Mouse (Mus musculus) cerebellum, adult 2 months (tissue): ENCODE measurements at regions not wholly inside any gene's neighbourhood (a gene's known extent, or its start where the extent isn't known, plus 50 kb on each side); places are given as distances from the start of the nearest gene placed in this dataset.

Experiments used
- DNase-seq, 2 experiments: peaks; one replicate each; pipeline ENCODE4 v3.0.0; 2021
- H3K27ac ChIP-seq: fragments of 200-500 bp; 2 replicates; pipeline ENCODE4 v1.5.1; 2012; ENCODE audit warnings: low read length, control low read depth, inconsistent platforms; ENCODE audit not compliant: insufficient read depth
- H3K27me3 ChIP-seq: fragments of 200-500 bp; 2 replicates; pipeline ENCODE4 v1.6.1; 2012; ENCODE audit warnings: inconsistent platforms, mild to moderate bottlenecking, low read length, moderate library complexity; ENCODE audit not compliant: control insufficient read depth, insufficient read depth
- H3K4me1 ChIP-seq: fragments of 200-500 bp; 2 replicates; pipeline ENCODE4 v1.6.1; 2011; ENCODE audit warnings: low read length; ENCODE audit not compliant: control insufficient read depth, insufficient read depth
- H3K4me3 ChIP-seq: fragments of 200-500 bp; replicated peaks from 2 replicates; pipeline ENCODE3; 2011; ENCODE audit warnings: mild to moderate bottlenecking, low read depth, low read length, control low read depth; ENCODE audit not compliant: insufficient read depth
- CTCF ChIP-seq: fragments of 200-500 bp; IDR thresholded peaks from 2 replicates; pipeline ENCODE4 v1.5.1; 2011; ENCODE audit warnings: low read depth, mild to moderate bottlenecking, control low read depth, low read length, moderate library complexity, borderline replicate concordance; ENCODE audit not compliant: insufficient read depth
- POLR2A ChIP-seq: fragments of 200-500 bp; IDR thresholded peaks from 2 replicates; pipeline ENCODE4 v1.6.1; 2011; ENCODE audit warnings: low read length, control low read depth, borderline replicate concordance; ENCODE audit not compliant: insufficient read depth
- whole genome bisulfite sequencing: fragments of 180-500 bp; shearing (Covaris S2); methylation state at CpG from one replicate; pipeline ENCODE4 v1.1.7; 2018; 5-methylcytosine and 5-hydroxymethylcytosine counted together

DNA sequence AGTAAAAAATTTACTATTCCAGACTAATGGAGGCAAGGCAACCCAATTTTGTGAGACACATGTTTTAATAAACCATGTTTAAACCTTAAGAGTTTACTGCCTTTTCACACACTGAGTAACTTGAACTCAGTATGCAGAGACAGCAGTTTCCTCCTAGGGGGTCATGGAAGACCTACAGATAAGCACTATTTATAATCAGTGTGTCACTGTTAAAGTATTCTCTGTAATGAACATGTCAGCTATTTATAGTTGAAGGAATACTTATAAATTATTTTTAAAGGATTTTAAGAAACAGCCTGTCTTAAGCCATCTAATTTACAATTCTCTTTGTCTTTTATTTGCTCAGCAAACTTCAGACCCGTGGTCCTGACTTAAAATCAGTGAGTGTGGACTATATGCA is 240.5 kb upstream of the Rnaseh2b start:
- no peaks in the 10 kb centered on the region for H3K4me1 ChIP-seq
- no peak overlapping the region for H3K4me3 ChIP-seq
- 66% methylated on average over 1 of the region's 1 CpGs for WGBS
- no peaks in the 10 kb centered on the region for H3K27me3 ChIP-seq
- no peak for DNase-seq
- H3K27ac ChIP-seq, result no peak overlapping the region
- TF ChIP-seq CTCF, result no peak
- TF ChIP-seq POLR2A, result no peak

GRCm38 (mm10) chr14:62053004-62053403 is 239.4 kb upstream of the Rnaseh2b start:
- no peaks in the 10 kb centered on the region for H3K4me1 ChIP-seq
- no peak overlapping the region for H3K27ac ChIP-seq
- 51% methylated on average over 6 of the region's 6 CpGs for WGBS
- TF ChIP-seq CTCF (no peak), POLR2A (no peak)
- H3K4me3 ChIP-seq, result no peak overlapping the region
- H3K27me3 ChIP-seq, result no peaks in the 10 kb centered on the region
- no peak for DNase-seq

- no peak for DNase-seq
- Histone ChIP-seq H3K27ac (no peak overlapping the region), H3K4me1 (no peaks in the 10 kb centered on the region), H3K27me3 (no peaks in the 10 kb centered on the region), H3K4me3 (no peak overlapping the region)
- no peak for TF ChIP-seq POLR2A
- no peak for TF ChIP-seq CTCF
- WGBS, result 24% methylated on average over 4 of the region's 4 CpGs
Observed at GRCm38 (mm10) chr14:62057096-62057495, 235.3 kb upstream of the Rnaseh2b start.

GRCm38 (mm10) chr14:62058100-62058499 is 234.3 kb upstream of the Rnaseh2b start:
- 59% methylated on average over 1 of the region's 1 CpGs for WGBS
- H3K4me3 ChIP-seq, result no peak overlapping the region

DNA sequence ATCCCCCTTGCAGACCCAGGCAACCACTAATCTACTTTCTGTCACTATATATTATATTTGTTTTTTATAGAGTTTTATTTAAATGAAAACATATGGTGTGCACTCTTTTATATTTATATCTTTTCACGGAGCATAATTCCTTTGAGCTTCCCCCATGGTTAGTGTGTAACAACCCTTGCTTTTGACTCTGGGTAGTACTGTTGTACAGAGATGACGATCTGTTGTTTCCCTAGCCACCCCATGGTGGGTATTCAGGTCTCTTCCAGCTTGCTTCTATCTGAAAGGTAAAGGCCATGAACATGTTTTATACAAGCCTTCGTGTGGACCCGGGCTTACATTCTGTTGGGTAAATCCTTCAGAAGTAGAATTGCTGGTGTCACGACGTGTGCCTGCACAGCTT is 221.2 kb upstream of the Rnaseh2b start:
- WGBS, result 90% methylated on average over 6 of the region's 6 CpGs
- TF ChIP-seq CTCF (no peak), POLR2A (no peak)

More at GRCm38 (mm10) chr14:62058100-62058499, 234.3 kb upstream of the Rnaseh2b start:
- DNase-seq, result no peak
- H3K27ac ChIP-seq, result no peak overlapping the region
- TF ChIP-seq POLR2A (no peak), CTCF (no peak)
- H3K4me1 ChIP-seq, result no peaks in the 10 kb centered on the region
- no peaks in the 10 kb centered on the region; the same call in 1 of the 2 replicates for H3K27me3 ChIP-seq

DNA sequence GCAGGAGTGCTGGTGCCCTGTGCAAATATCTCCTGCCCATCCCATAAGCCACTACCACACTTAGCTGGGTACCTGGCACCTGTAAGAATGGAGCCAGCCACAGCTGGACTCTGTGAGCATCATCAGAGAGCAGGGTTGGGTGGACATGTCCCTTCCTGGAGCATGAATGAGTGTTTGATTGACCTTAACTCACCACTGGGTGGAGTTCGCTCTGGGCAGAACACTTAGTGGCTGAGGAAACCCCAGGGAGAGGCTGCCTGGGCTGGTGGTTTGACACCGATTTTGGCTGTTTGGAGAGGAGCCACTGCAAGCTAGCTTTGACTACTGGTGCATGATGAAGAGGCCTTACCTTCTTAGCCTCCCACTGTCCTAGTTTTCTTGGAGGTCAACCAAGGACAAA is 208.3 kb upstream of the Rnaseh2b start:
- TF ChIP-seq POLR2A (no peak), CTCF (no peak)
- no peak overlapping the region for H3K27ac ChIP-seq
- no peaks in the 10 kb centered on the region for H3K4me1 ChIP-seq
- DNase-seq, result peak in 1 of 2 experiments; percentile 6
- WGBS, result 28% methylated on average over 2 of the region's 2 CpGs
- no peak overlapping the region for H3K4me3 ChIP-seq
- no peaks in the 10 kb centered on the region for H3K27me3 ChIP-seq

More for the DNA sequence above, 221.2 kb upstream of the Rnaseh2b start:
- Histone ChIP-seq H3K27me3 (no peaks in the 10 kb centered on the region), H3K27ac (no peak overlapping the region), H3K4me3 (no peak overlapping the region), H3K4me1 (no peaks in the 10 kb centered on the region)
- DNase-seq, result no peak

DNA sequence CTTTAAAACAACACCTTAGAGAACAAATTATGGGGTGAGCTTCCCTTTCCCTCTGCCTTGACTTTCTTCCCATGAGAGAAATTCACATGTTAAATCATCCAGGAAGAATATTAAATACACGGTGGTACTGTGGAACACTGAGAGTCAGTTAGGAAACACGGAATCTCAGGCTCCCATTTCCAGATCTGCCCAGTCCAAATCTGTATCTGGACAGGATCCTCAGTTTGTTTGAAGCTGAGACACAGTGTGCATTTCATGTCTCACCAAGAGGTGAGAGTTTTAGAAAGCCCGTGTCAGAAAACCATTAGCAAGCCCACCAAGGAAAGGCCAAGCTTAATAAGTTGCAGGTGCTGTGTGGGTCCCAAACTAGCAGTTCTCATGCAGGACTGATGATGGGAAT is 204.2 kb upstream of the Rnaseh2b start:
- no peak for TF ChIP-seq CTCF
- no peak for TF ChIP-seq POLR2A
- H3K27me3 ChIP-seq, result no peaks in the 10 kb centered on the region
- H3K4me1 ChIP-seq, result no peaks in the 10 kb centered on the region
- no peak overlapping the region for H3K4me3 ChIP-seq
- 87% methylated on average over 3 of the region's 3 CpGs for WGBS
- H3K27ac ChIP-seq, result no peak overlapping the region
- no peak for DNase-seq

GRCm38 (mm10) chr14:62117532-62117931 is 174.9 kb upstream of the Rnaseh2b start:
- Histone ChIP-seq H3K4me1 (no peaks in the 10 kb centered on the region), H3K4me3 (no peak overlapping the region), H3K27ac (no peak overlapping the region), H3K27me3 (no peaks in the 10 kb centered on the region)
- WGBS, result 89% methylated on average over 3 of the region's 3 CpGs
- no peak for TF ChIP-seq POLR2A
- TF ChIP-seq CTCF, result no peak
- no peak for DNase-seq
